23 mouse cellular contexts compared by ENCODE assay signal in genomic region chr2:160630872-160631597, GRCm38 (mm10). TPM values are rescaled to one million over a fixed set of nuclear protein-coding genes. Genes with fewer than 3 reads are reported as not detected.
DNase-seq lines count a peak whose midpoint lies in the region; ATAC-seq and TF ChIP-seq lines count a peak whose summit lies in the region.
"Had no signal": no experiment of that assay in that cellular context is flagged by ENCODE, and none has a peak within 500 bp of the region (broad histone marks: within the 10 kb centered on the region; RNA-seq: fewer than 3 reads in every experiment).

No protein-coding gene starts in this region.

- no peaks in the 10 kb centered on the region for H3K36me3 ChIP-seq in heart, embryonic 12.5 days
- no peaks in the 10 kb centered on the region for H3K36me3 ChIP-seq in midbrain, embryonic 11.5 days (ENCODE audit: control insufficient read depth, insufficient read depth, low read length)
- H3K36me3 ChIP-seq in midbrain, postnatal 0 days (ENCODE audit: insufficient read depth, low read length), result no peaks in the 10 kb centered on the region
- H3K36me3 ChIP-seq in liver, embryonic 11.5 days (ENCODE audit: control insufficient read depth, insufficient read depth, low read length), result no peaks in the 10 kb centered on the region
- H3K36me3 ChIP-seq in stomach, postnatal 0 days (ENCODE audit: control insufficient read depth, insufficient read depth, low read length), result no peaks in the 10 kb centered on the region
- H3K36me3 ChIP-seq: hindbrain, embryonic 10.5 days; kidney, embryonic 15.5 days; limb, embryonic 12.5 days; stomach, embryonic 15.5 days had no signal

- TF ChIP-seq CTCF in midbrain, postnatal 0 days (IDR thresholded peaks at IDR 0.05), result no peak
- no peak for TF ChIP-seq CTCF in stomach, postnatal 0 days (IDR thresholded peaks at IDR 0.05; ENCODE audit: low read depth)

- no peak for DNase-seq in heart, postnatal 25 days (ENCODE audit: low spot score)
- DNase-seq in midbrain, embryonic 11.5 days (ENCODE audit: low spot score, missing footprints), result peak; percentile 59
- DNase-seq in midbrain, postnatal 0 days (ENCODE audit: low spot score), result no peak
- peak; percentile 8 for DNase-seq in liver, embryonic 11.5 days (ENCODE audit: low spot score)
- DNase-seq in stomach, postnatal 0 days (ENCODE audit: low spot score), result no peak
- DNase-seq in right cerebral cortex, postnatal 4 days, result no peak
- DNase-seq: adrenal gland, postnatal 36 days; cerebellum, adult 9-10 months; forebrain, postnatal 0 days; gastrocnemius, postnatal 25 days; lung, embryonic 14.5 days; lung, postnatal 36 days; right cerebral cortex, adult 18-20 months; thymus, adult 2 months; thymus, postnatal 4 days had no signal

- 78% methylated on average over 9 of the region's 9 CpGs for WGBS in heart, embryonic 12.5 days
- 88% methylated on average over 9 of the region's 9 CpGs for WGBS in midbrain, embryonic 11.5 days
- 89% methylated on average over 9 of the region's 9 CpGs for WGBS in midbrain, postnatal 0 days
- WGBS in liver, embryonic 11.5 days, result 84% methylated on average over 9 of the region's 9 CpGs
- 69% methylated on average over 9 of the region's 9 CpGs for WGBS in stomach, postnatal 0 days

- H3K4me2 ChIP-seq in heart, embryonic 12.5 days, result no peak overlapping the region
- H3K4me2 ChIP-seq in midbrain, embryonic 11.5 days, result no peak overlapping the region
- H3K4me2 ChIP-seq in midbrain, postnatal 0 days (ENCODE audit: low read depth, low read length, poor library complexity, severe bottlenecking), result no peak overlapping the region
- no peak overlapping the region for H3K4me2 ChIP-seq in liver, embryonic 11.5 days
- no peak overlapping the region for H3K4me2 ChIP-seq in stomach, postnatal 0 days (replicated peaks; ENCODE audit: low read depth)
- H3K4me2 ChIP-seq: kidney, embryonic 15.5 days; limb, embryonic 12.5 days; lung, embryonic 14.5 days; stomach, embryonic 15.5 days had no signal

- intact Hi-C loops in heart, postnatal 25 days (cut with DNase I), result no loop called here

- H3K27ac ChIP-seq in heart, embryonic 12.5 days (ENCODE audit: poor library complexity, severe bottlenecking), result no peak overlapping the region
- H3K27ac ChIP-seq in midbrain, embryonic 11.5 days (ENCODE audit: low read depth, low read length), result no peak overlapping the region
- no peak overlapping the region for H3K27ac ChIP-seq in midbrain, postnatal 0 days (ENCODE audit: low read depth, low read length)
- no peak overlapping the region for H3K27ac ChIP-seq in liver, embryonic 11.5 days (ENCODE audit: low read depth, low read length)
- peak overlapping the region; percentile 35; the same call in 1 of the 2 replicates for H3K27ac ChIP-seq in stomach, postnatal 0 days (replicated peaks)
- H3K27ac ChIP-seq: hindbrain, embryonic 10.5 days; kidney, embryonic 15.5 days; limb, embryonic 12.5 days; stomach, embryonic 15.5 days had no signal

- no peak for TF ChIP-seq EP300 in stomach, postnatal 0 days (optimal IDR thresholded peaks at IDR 0.05)

- ATAC-seq in heart, embryonic 12.5 days (ENCODE audit: insufficient number of reproducible peaks, low FRiP score), result 0 out of 2 replicates have a peak, but pooled peaks have one; percentile 59
- no peak for ATAC-seq in midbrain, embryonic 11.5 days (ENCODE audit: low FRiP score)
- no peak for ATAC-seq in midbrain, postnatal 0 days (ENCODE audit: low FRiP score)
- no peak for ATAC-seq in liver, embryonic 11.5 days (replicated peaks; ENCODE audit: low FRiP score)
- ATAC-seq in stomach, postnatal 0 days (ENCODE audit: low FRiP score, low TSS enrichment), result peak; percentile 67
- ATAC-seq: forebrain, postnatal 0 days; hindbrain, embryonic 16.5 days; intestine, embryonic 16.5 days; midbrain, embryonic 16.5 days had no signal

- no peaks in the 10 kb centered on the region for H3K27me3 ChIP-seq in heart, embryonic 12.5 days (replicated peaks)
- H3K27me3 ChIP-seq in midbrain, embryonic 11.5 days (ENCODE audit: control insufficient read depth, insufficient read depth, low read length), result no peaks in the 10 kb centered on the region
- no peaks in the 10 kb centered on the region for H3K27me3 ChIP-seq in midbrain, postnatal 0 days (ENCODE audit: insufficient read depth, low read length)
- no peaks in the 10 kb centered on the region for H3K27me3 ChIP-seq in liver, embryonic 11.5 days (replicated peaks; ENCODE audit: control insufficient read depth, insufficient read depth, low read length)
- no peaks in the 10 kb centered on the region for H3K27me3 ChIP-seq in stomach, postnatal 0 days (ENCODE audit: control insufficient read depth, insufficient read depth, low read length)
- H3K27me3 ChIP-seq: kidney, embryonic 15.5 days; limb, embryonic 12.5 days; stomach, embryonic 15.5 days had no signal

- no peaks in the 10 kb centered on the region for H3K9me3 ChIP-seq in heart, embryonic 12.5 days (replicated peaks)
- no peaks in the 10 kb centered on the region for H3K9me3 ChIP-seq in midbrain, embryonic 11.5 days (ENCODE audit: control insufficient read depth, low read length)
- no peaks in the 10 kb centered on the region for H3K9me3 ChIP-seq in midbrain, postnatal 0 days (ENCODE audit: low read length)
- no peaks in the 10 kb centered on the region for H3K9me3 ChIP-seq in liver, embryonic 11.5 days (ENCODE audit: control insufficient read depth, low read length)
- H3K9me3 ChIP-seq in stomach, postnatal 0 days (ENCODE audit: control insufficient read depth, low read length), result no peaks in the 10 kb centered on the region
- H3K9me3 ChIP-seq: hindbrain, embryonic 10.5 days; kidney, embryonic 15.5 days; limb, embryonic 12.5 days; stomach, embryonic 15.5 days had no signal

- no peaks in the 10 kb centered on the region for H3K4me1 ChIP-seq in heart, embryonic 12.5 days (replicated peaks)
- no peaks in the 10 kb centered on the region for H3K4me1 ChIP-seq in midbrain, embryonic 11.5 days (ENCODE audit: control insufficient read depth, insufficient read depth, low read length)
- H3K4me1 ChIP-seq in midbrain, postnatal 0 days (ENCODE audit: insufficient read depth, low read length), result no peaks in the 10 kb centered on the region
- H3K4me1 ChIP-seq in liver, embryonic 11.5 days (replicated peaks; ENCODE audit: control insufficient read depth, insufficient read depth, low read length), result no peaks in the 10 kb centered on the region; the same call in 1 of the 2 replicates
- H3K4me1 ChIP-seq in stomach, postnatal 0 days (replicated peaks; ENCODE audit: control insufficient read depth, insufficient read depth), result no peaks in the 10 kb centered on the region
- H3K4me1 ChIP-seq: hindbrain, embryonic 10.5 days; kidney, embryonic 15.5 days; limb, embryonic 12.5 days; stomach, embryonic 15.5 days had no signal

- H3K9ac ChIP-seq in heart, embryonic 12.5 days, result no peak overlapping the region
- H3K9ac ChIP-seq in midbrain, embryonic 11.5 days (ENCODE audit: low read length), result no peak overlapping the region
- no peak overlapping the region for H3K9ac ChIP-seq in midbrain, postnatal 0 days (replicated peaks; ENCODE audit: low read length, poor library complexity, severe bottlenecking)
- no peak overlapping the region for H3K9ac ChIP-seq in liver, embryonic 11.5 days (ENCODE audit: low read depth, low read length)
- H3K9ac ChIP-seq in stomach, postnatal 0 days (ENCODE audit: low read length), result no peak overlapping the region
- H3K9ac ChIP-seq: forebrain, postnatal 0 days; kidney, embryonic 15.5 days; limb, embryonic 12.5 days; lung, embryonic 14.5 days; stomach, embryonic 15.5 days had no signal

- no peak overlapping the region for H3K4me3 ChIP-seq in heart, embryonic 12.5 days
- no peak overlapping the region for H3K4me3 ChIP-seq in midbrain, embryonic 11.5 days (ENCODE audit: low read depth, low read length)
- no peak overlapping the region for H3K4me3 ChIP-seq in midbrain, postnatal 0 days (ENCODE audit: low read depth, low read length)
- no peak overlapping the region for H3K4me3 ChIP-seq in liver, embryonic 11.5 days (ENCODE audit: low read depth, low read length)
- no peak overlapping the region for H3K4me3 ChIP-seq in stomach, postnatal 0 days (ENCODE audit: low read depth, low read length)
- H3K4me3 ChIP-seq: hindbrain, embryonic 10.5 days; kidney, embryonic 15.5 days; limb, embryonic 12.5 days; stomach, embryonic 15.5 days had no signal

RNA-seq across cellular contexts. Expression of gene Top1, which starts 14.7 kb away (rescaled TPM):
- polyA plus RNA-seq in heart, embryonic 12.5 days (2016; fragmentation: Nextera tagmentation; extraction: Ambion mirVana), result 60.1 and 63.9 TPM in 2 replicates
- 10 to 100 TPM; 48.8 to 50.8 TPM for total RNA-seq in heart, postnatal 25 days (2021)
- 114 and 122 TPM in 2 replicates for polyA plus RNA-seq in midbrain, embryonic 11.5 days (2014; fragmentation: Nextera tagmentation; extraction: Ambion mirVana)
- 31.1 and 51.0 TPM in 2 replicates for total RNA-seq in midbrain, postnatal 0 days (2014; rRNA removed)
- 43.3 and 52.2 TPM in 2 replicates for polyA plus RNA-seq in midbrain, postnatal 0 days (2015; fragmentation: Nextera tagmentation; extraction: Ambion mirVana)
- 84.1 and 89.8 TPM in 2 replicates for polyA plus RNA-seq in liver, embryonic 11.5 days (2014; fragmentation: Nextera tagmentation; extraction: Ambion mirVana)
- polyA plus RNA-seq in stomach, postnatal 0 days (2015; fragmentation: Nextera tagmentation; extraction: Ambion mirVana), result 29.7 and 30.6 TPM in 2 replicates

Comparison
In these comparisons a context has a peak if more than half of its experiments do, and no peak if none do; other contexts are left out.
1. DNase-seq: peak in midbrain, embryonic 11.5 days (single experiment) and liver, embryonic 11.5 days (single experiment); none in heart, postnatal 25 days (single experiment), midbrain, postnatal 0 days (single experiment), stomach, postnatal 0 days (single experiment) and right cerebral cortex, postnatal 4 days (single experiment).
2. ATAC-seq: peak in heart, embryonic 12.5 days (single experiment) and stomach, postnatal 0 days (single experiment); none in midbrain, embryonic 11.5 days (single experiment), midbrain, postnatal 0 days (single experiment) and liver, embryonic 11.5 days (single experiment).